Mouse (Mus musculus): Measurements from ENCODE around the gene Adamtsl3. TPM values are rescaled to one million over a fixed set of nuclear protein-coding genes. Genes with fewer than 3 reads are reported as not detected.

Adamtsl3 gene
- total RNA-seq, 1 experiment from 2014 or later: 1.9 TPM

DNA sequence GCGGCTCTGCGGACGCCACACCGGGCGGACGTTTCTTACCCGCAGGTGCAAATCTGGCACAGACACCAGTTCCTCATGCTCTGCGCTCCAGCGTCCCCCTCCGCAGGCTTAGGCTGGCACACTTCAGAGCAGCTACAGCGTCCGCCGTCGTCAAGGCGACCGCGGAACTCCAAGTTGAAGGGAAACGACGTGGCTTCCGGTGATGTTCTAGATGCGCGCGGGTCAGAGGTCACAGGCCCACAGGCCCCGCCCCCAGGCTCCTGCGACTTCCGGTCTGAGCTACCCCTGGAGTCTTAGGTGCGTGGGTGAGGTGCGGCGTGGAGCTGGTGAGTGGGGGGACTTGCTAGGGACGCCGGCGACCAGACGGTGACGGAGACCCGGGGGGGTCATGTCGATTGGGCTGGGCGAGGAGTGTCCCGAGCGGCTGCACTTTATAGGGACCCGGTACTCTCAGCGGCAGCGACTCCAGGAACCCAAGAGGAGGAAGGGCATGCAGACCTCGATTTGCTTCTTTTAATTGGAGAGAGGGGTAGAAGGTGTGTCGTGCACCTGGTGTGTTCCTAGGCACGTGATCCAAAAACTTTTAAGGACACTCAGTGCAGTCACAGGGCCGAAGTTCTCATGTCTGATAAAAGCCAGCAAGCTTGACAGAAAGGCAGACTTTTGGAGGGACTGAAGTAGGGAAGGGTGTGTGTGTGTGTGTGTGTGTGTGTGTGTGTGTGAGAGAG lies 313.0 kb downstream of the Adamtsl3 start, which contains the start of the genes Saxo2 and Efl1:
Gene Saxo2 (minus strand): TSS at position 176 of the 728 bp plus-strand sequence.
Gene Efl1 (plus strand): TSS at position 262 of the 728 bp plus-strand sequence.
- DNase-seq: peak; percentile 95

- no peak for DNase-seq
These were observed 313.6 kb downstream of the Adamtsl3 start for GRCm38 (mm10) chr7:82649081-82649445.

Other genes starting within 250 kb of the Adamtsl3 start
- gene Sh3gl3, start 161.9 kb upstream of the Adamtsl3 start, total RNA-seq (2021): 6.7 and 8.9 TPM in 2 replicates